Mouse (Mus musculus): ENCODE data around the gene Ifi35.
"Not testable (repeated sequence)": the region's sequence is repeated elsewhere in the genome, so short reads cannot be mapped to it uniquely, and the experiment has no call there.

Gene Ifi35

DNA sequence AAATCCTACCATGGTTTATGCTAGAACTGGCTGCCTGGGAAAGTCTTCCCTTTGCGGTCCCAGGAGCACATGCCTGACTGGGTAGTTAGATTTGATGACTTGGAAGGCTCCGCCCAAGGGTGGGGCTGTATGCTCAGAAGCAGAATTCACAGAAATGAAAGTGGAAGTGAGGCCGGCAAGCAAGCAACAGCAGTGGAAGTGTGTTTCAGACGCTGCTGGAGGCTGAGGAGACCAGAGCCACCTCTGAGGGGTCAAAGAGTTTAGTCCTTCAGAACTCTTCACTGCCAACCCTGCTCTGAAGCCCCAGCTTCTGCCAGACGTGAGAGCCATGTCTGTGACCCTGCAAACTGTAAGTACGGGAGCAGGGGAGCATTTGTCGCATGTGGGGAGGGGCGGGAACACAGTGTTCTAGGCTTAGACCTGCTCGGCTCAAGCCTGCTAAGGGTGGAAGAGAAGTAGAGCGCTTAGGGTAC lies at the start of gene Ifi35:
Ifi35 (plus strand) TSS at position 134 of the 473 bp plus-strand sequence.
- no peak for DNase-seq (ENCODE audit: low spot score)

DNA sequence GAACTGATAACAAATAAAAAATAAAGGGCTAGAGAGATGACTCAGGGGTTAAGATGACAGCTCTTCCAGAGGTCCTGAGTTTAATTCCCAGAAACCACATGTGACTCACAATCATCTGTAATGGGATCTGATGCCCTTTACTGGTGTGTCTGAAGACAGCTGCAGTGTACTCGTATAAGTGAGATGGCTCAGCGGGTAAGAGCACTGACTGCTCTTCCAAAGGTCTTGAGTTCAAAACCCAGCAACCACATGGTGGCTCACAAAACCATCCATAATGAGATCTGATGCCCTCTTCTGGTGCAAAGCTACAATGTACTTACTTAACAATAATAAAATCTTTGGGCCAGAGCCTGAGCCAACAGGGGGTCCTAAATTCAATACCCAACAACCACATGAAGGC lies 32.9 kb upstream of the Ifi35 start:
- no peak for DNase-seq (ENCODE audit: low spot score)

DNA sequence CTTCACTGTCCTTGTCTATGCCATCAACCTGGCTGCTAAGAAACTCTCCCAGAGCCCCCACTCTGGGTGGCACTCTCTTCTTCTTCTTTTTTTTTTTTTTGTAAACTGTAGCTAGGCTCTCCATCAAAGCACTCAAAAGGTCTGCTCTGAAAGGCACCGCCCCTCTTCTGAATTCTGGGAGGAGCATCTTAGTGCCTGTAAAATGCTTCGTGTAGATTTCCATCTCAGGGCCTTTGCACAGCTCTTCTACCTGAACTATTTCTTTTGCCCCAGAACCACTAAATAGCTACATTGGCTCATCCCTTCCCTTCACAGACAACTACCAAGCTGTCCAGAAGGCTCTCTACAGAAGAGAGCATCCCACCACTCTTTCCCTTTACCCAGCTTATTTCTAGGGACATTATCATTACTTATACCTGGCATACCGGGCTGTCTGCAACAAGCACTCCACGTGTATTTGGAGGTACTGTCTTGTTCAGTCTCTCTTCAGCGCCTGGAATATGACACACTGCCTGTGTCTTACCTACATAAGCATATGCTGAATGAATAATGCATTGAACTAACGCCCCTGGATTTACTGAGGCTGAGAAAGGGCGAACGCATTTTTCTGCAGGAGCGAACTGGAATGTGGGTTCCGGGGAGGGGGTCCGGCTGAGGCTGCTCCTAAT lies 31.6 kb upstream of the Ifi35 start:
- no peak for DNase-seq (ENCODE audit: low spot score)

DNA sequence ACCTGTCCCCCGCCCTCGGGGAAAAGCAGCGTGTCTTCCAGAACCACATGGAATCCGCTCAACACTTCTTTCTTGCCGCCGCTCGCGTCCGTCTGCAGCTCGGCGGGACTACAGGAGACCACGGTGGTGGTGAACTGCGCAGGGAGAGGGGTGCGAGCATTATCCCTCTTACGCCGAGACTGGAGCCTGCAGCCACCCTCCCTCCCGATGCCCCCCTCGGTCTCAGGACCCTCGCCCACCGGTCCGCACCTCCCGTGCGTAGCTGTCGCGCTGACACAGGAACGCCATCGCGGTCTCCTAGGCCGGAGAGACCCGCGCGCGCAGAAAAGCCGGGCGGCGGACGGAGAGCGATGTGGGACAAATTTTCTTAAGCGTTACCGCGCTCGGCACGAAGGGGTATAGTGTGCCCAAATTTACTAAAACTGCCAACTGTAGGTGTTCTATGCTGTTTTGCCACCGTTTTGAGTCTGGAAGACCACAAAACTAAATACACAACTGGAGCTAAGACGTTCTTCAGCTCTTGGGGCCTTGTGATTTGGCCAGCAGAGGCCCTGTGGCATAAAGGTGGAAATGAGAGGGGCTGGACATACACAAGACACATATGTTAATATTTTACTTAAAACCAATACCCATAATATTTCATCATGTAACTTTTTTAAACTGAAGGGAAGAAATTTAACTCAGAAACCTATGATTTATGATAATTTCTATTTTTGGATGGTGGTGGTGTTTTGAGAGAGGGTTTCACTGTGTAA lies 30.9 kb upstream of the Ifi35 start, which contains the start of gene Aarsd1:
Aarsd1 (minus strand) TSS at position 515 of the 755 bp plus-strand sequence.
- DNase-seq (ENCODE audit: low spot score) = peak; percentile 70

DNA sequence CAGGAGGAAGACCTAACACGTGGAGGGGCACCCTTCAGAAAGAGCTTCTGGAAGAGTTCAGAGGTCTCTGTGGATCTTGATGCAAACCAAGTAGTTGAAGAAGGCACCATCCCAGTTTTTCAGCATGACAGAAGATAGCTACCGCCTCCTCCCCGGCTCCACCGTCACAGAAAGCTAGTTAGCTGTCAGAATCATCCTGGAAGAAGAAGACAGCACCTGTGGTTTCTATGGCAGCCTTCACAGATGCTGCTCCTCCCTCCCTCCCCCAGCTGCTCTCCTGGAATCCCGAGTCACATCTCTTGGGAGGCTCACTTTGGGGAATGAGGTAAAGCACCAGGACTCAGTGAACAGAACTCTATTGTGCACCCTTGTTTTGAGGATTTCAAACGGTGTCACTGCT lies 29.2 kb upstream of the Ifi35 start:
- no peak for DNase-seq (ENCODE audit: low spot score)

DNA sequence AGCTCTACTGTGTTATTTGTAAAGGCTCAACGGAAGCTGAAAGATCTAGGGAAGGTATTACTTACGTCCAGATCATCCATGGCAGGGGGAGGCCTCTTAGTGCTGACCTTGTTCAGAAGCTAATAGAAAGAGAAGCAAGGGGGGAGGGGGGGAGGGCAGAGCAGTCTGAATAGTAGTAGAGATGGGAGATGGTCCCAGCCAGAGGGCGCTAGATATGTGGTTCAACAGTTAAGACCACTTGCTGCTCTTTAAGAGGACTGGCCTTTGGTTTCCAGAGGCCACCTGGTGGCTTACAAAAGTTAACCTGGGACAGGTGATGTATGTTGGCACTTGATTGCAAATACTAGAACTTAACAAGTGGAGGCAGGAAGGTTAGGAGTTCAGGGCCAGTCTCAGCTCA lies 28.6 kb upstream of the Ifi35 start:
- DNase-seq (ENCODE audit: low spot score) = no peak

DNA sequence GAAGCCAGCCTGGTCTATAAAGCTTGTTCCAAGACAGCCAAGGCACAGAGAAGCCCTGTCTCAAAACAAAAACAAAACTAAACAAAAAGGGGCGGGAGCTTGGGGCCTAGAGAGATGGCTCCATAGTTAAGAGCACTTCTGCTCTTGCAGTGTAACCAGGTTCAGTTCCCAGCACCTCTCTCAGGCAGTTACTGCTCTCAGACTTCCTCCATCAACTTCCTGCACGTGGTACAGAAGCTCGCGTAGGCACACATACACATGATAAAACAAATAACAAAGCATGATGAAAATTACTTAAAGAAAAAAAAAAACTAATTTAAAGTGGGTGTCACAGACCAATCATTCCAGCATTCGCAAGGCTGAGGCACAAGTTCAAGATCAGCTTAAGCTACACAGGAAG lies 28.1 kb upstream of the Ifi35 start:
- DNase-seq (ENCODE audit: low spot score) = no peak

DNA sequence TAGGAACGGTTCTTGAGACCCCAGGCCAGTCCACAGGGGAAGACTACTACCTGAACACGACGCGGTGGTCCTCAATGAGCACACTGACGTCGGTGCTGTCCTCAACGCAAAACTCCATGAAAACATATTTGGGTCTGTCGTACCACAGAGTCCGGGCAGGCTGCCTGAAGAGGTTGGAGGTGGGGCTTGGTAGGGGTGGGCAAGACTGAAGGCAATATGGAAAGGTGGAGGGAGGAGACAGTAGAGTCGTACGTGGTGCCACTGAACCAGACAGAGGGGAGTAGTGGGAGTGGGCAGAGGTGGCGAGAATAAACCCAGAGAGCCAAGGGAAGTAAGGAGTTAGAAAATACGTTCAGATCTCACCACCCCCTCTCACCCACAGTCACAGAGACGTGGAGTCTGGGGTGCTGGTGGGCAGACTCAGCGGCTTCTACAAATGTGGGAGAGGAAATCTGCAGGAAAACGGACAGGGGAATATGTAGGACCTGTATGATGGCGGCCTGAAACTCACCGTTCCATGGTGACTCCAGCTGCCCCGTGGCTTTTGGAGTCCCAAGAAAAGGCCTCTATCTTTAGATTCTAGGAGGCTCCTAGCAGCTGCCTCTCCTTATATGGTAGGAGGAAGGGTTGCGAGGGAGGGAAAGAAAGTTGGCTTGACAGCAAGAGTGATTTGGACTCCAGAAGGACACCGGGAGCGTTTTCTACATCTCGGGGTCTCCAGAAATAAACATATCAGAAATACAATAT lies 23.9 kb upstream of the Ifi35 start, which contains the start of gene Gm27029:
Gm27029 (minus strand) TSS at position 692 of the 747 bp plus-strand sequence.
- no peak for DNase-seq (ENCODE audit: low spot score)

DNA sequence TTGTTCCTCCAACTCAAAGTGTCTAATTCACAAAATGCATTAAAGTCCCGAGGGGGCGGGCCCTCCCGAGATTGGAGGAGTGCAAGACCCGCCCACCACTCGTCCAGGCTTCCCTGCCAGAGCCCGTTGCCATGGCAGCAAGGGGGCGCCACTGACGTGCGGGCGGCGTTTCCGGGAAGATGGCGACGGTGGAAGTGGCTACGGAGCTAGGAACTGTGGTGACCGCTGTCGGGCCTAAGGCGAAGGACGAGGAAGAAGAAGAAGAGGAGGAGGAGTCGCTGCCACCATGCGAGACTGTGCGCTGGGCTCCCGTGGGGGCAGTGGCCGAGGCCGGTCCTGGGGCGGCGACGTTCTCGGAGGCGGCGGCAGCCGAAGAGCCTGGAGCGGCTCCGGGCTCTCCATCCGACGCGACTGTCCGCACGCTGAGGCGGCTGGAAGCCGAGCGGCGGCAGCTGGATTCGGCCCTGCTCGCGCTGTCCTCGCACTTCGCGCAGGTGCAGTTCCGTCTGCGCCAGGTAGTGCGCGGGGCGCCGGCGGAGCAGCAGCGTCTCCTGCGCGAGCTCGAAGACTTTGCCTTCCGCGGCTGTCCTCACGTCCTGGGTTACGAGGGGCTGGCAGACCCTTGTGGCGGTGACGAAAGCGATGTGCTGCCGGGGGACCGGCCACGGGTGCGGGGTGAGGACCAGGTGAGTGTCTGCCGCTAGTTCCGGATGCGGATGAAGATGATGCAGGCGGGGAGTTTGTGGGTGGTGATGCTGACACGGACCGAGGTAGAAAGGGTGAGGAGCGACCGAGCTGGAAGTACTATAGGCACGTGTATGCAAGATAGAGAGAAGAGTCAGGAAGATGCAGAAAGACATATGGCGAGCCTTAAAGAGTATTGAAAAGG lies 23.0 kb upstream of the Ifi35 start, which contains the start of the genes Rundc1 and Ptges3l:
Rundc1 (plus strand) TSS at position 161 of the 889 bp plus-strand sequence.
Ptges3l (minus strand) TSS at position 409 of the 889 bp plus-strand sequence.
- DNase-seq (ENCODE audit: low spot score) = peak; percentile 98

DNA sequence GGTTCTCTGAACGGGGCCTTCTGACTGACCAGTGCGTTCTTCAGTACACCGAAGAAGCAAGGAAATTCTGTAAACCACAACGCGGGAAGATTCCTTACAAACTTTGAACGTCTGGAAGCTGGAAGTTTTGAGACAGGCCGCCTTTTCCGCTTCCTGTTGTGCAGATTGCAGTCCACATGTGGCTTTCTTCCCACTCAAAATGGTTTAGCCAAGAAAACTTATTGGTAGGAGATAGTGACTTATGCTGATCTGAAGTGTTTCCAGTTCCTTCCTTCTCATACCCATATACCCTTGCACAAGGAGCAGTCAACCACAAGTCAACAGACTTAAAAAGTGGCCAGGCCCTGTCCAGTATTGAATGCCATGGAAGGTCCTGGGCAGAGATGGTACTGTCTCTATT lies 22.0 kb upstream of the Ifi35 start:
- DNase-seq (ENCODE audit: low spot score) = no peak

DNA sequence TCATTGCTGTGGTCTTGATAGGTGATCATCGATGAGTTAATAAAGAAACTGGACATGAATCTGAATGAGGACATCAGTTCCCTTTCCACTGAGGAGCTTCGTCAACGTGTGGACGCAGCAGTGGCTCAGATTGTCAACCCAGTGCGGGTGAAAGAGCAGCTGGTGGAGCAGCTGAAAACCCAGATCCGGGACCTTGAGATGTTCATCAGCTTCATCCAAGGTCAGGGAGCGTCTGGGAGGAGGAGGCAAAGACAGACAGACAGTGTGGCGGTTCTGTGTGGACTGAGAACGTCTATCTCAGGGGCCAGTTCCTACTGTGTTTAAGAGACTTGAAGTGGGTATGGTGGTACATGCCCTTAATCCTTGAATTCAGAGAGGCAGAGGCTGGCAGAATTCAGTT lies 16.9 kb upstream of the Ifi35 start:
- no peak for DNase-seq (ENCODE audit: low spot score)

DNA sequence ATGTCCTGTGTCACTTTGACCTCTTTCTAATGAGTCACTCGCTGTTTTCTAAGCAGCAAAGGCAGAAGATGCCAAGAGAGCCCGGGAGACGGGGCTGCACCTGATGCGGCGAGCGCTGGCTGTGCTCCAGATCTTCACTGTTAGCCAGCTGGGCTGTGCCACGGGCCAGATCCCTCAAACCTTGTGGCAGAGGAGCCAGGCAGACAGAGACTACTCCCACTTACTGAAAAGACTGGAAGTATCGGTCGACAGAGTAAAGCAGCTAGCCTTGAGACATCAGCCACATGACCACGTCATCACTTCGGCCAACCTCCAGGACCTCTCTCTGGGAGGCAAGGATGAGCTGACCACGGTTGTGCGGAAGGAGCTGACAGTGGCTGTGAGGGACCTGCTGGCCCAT lies 14.8 kb upstream of the Ifi35 start:
- DNase-seq (ENCODE audit: low spot score) = no peak

DNA sequence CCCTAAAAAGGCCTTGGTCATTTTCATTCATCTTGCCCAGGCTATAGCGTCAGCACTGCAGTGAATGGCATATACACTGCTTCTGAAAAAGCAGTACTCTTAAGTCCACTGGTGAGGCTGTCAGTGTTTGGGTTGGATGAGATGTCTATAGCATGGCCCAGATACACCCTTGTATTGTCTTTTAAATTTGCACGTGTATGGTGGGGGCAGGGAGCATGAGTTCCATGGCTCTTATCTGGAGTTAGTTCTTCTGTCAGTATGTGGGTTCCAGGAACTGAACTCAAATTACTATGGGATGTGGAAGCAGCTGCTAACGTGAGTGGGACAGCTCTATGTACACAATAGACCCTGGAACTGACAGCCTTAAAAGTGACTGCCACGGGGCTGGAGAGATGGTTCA lies 12.4 kb upstream of the Ifi35 start:
- no peak for DNase-seq (ENCODE audit: low spot score)

DNA sequence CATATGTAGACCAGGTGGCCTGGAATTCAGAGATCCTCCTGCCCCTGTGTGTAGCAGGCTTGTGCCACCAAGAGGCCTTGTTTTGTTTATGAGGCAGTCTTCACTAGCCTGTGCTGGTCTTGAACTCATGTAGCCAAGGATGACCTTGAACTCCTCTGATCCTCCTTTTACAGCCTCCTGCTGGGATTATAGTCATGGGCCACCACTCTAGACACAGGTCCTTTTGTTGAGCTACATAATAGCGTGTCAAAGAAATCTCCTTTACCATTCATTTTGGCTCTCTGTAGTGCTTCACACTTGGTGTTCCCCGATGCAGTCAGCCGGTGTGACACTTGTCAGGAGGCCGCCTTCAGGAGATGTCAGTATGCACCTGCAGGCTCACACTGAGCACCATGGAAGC lies 11.3 kb upstream of the Ifi35 start:
- DNase-seq (ENCODE audit: low spot score) = no peak

DNA sequence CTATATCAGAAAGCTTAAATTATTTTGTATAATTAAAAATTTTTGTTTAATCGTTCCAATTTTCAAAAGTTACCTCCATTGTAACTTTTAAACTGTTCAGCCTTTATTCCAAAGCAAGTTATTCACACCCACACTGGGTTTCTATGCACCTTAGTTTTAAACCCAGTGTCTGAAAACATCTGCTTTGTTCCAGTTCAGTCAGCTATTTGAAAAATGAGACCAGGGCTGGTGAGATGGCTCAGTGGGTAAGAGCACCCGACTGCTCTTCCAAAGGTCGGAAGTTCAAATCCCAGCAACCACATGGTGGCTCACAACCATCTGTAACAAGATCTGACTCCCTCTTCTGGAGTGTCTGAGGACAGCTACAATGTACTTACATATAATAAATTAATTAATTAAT lies 10.2 kb upstream of the Ifi35 start:
- DNase-seq (ENCODE audit: low spot score) = not testable (repeated sequence)

DNA sequence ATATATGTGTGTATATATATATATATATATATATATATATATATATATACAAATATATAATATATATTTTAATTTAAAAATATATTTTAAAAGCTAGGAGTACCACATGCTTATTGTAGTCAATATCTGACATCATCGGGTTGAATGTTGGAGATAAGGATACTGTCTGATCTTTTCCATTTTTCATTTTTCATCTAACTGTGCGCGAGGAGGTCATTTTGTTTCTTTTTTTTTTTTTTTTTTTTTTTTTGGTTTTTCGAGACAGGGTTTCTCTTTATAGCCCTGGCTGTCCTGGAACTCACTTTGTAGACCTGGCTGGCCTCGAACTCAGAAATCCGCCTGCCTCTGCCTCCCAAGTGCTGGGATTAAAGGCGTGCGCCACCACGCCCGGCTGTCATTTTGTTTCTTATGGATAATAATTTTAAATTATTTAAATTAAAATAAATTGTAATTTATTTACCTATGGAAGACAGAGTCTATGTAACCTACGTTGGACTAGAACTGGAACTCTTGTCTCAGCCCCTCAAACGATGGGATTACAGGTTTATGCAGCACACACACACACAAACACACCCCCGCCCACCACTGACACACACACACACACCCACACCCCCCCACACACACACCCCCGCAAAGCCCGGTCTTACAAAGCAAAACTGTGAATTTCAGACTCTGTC lies 6.6 kb upstream of the Ifi35 start:
- not testable (repeated sequence) for DNase-seq (ENCODE audit: low spot score)

DNA sequence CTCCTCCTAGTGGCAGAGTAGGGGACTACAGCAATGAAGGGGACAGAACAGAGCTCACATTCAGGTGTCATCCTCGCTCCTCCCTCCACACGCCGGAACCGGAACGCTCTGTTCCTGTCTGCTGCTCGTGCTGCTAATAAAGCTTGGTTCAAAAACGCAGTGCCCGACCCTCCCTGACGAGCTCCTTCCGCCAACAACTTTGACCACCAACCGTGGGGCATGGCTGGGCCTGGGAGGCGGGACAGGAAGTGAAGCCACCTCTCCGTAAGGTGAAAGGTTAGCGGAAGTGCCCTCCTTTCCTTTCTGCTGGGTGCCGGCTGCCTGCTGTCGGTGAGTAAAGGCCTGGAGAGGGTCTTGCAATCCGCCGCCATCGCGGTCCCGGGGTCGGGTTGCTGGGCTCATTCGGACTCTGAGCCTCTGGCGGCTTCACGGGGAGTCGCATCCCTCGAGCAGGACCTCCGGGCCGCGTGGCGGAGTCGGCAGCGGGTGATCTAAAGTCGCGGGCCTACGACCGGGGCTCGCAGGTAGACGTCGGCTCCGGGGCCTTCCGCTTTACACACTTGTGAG lies 6.0 kb upstream of the Ifi35 start, which contains the start of gene Rpl27:
Rpl27 (plus strand) TSS at position 172 of the 567 bp plus-strand sequence.
- peak; percentile 88 for DNase-seq (ENCODE audit: low spot score)

DNA sequence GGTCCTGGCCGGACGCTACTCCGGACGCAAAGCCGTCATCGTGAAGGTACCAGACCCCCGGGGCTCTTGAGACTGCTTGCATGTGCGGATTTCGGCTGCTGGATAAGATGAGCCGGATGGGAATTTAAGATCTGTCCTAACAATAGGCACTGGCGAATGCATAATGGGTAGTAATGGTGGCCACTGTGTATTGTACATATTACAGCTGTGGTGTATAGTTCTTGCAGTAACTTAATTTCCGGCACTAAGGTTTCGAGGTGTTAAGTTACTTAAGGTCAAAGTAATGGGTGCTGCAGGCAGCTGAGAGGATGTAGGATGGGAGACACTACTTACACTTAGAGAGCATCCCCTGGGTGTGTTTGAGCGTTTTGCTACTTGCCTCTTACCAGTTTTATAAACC lies 5.4 kb upstream of the Ifi35 start:
- no peak for DNase-seq (ENCODE audit: low spot score)

DNA sequence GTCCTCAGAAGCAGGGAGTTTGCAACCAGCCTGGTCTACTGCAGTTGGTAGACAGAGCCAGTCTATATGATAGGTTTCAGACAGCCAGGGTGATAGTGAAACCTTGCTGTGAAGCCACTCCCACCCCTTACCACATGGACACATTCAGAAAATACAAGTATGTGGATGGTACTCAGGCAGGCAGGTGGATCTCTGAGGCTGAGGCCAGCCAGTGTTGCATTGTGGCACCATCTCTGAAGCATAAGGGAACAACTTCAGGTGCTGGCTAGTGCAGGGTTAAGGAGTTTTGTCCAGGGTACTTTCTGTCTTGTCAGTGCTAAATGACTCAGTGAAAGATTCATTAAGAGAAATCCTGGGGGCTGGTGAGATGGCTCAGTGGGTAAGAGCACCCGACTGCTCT lies 1.9 kb upstream of the Ifi35 start:
- DNase-seq (ENCODE audit: low spot score) = no peak

DNA sequence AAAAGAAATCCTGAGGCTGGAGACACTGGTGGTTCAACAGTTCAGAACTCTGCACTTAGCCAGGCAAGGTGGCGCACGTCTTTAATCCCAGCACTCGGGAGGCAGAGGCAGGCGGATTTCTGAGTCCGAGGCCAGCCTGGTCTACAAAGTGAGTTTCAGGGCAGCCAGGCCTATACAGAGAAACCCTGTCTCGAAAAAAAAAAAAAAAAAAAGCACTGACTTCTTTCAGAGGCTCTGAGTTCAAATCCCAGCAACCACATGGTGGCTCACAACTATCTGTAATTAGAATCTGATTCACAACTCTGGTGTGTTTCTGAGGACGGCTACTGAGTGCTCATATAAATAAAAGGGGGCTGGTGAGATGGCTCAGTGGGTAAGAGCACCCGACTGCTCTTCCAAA lies 1.3 kb upstream of the Ifi35 start:
- not testable (repeated sequence) for DNase-seq (ENCODE audit: low spot score)

Data from urinary bladder, postnatal 10 days (tissue).